Mouse (Mus musculus): Measurements from ENCODE around the gene Zfp322a.
"Not testable (repeated sequence)": the region's sequence is repeated elsewhere in the genome, so short reads cannot be mapped to it uniquely, and the experiment has no call there.

Zfp322a gene

GRCm38 (mm10) chr13:23368583-23369420 lies at the start of gene Zfp322a:
Gene Zfp322a, minus strand, starts transcription at chr13:23369208.
- DNase-seq: peak; percentile 97

- no peak for DNase-seq
Observed at GRCm38 (mm10) chr13:23412630-23413521, 43.9 kb upstream of the Zfp322a start.

- no peak for DNase-seq
Observed at GRCm38 (mm10) chr13:23412211-23412629, 43.2 kb upstream of the Zfp322a start.

DNA sequence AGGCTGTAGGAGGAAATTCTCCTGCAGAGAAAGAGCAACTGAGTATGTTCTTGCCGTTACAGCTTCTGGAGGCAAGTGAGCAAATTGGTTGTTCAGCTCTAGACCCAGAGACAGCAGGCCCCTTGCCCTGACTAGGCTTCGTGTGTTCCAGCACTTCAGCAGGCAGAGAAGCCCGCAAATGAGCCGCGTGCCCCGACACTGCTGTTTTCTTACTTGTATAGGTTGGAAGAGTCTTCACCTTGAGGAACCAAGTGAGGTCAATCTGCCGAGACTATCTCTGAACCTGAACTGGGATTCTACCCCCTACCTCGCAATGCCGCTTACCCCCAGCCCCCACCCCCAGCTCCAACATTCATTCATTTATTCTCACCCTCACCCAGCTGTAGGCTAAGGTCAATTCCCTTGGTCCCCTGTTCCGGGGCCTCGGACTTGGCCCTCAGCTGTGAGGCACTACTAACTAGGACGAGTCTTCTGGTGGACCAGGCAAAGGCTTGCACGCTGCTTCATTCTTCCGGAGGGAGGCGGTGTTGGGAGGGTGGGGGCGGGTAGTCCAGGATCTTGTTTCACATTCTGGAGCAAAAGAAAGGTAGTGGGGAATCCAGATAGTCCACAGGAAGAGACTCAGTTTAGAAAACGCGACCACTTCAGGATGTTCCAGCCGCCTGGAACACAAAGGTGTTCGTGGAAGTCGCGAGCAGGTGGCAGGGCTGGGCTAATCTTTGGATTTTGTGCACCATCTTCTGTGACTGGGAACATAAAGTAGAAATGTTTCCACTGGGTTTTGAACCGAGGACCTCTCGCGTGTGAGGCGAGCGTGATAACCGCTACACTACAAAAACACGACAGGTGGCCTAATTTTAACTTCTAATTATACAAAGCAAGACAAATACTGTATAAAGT lies 42.6 kb upstream of the Zfp322a start:
- DNase-seq: no peak

DNA sequence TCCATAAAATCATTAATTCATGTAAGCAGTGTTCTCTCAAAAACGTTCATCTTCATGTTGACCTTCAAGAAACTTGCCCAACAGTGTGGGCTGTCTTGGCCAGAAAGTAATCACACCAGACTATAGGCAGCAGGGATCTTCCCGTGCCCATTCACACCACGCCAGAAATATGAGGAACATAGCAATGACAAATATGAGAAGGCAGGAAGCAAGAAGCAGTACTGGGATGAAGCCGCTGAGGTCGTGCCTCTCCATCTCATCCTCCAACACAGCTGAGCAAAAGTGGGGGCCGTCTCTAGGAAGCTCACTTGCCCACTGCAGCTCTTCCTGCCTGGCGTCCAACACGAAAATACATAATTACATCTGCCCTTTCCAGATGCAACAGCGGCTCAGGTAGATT lies 41.6 kb upstream of the Zfp322a start:
- DNase-seq: no peak

DNA sequence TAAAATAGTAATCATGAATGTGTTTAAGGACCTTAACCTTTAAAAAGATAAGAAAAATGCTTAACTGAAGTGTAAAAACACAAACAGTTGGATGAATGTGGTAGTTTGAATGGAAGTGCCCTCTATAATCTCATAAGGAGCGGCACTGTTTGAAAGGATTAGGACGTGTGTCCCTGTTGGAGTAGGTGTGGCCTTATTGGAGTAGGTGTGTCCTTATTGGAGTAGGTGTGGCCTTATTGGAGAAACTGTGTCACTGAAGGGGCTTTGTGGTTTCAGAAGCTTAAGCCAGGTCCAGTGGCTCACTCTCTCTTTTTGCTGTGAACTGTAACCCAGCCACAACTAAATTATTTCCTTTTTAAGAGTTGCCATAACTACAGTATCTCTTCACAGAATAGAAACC lies 33.6 kb upstream of the Zfp322a start:
- no peak for DNase-seq

GRCm38 (mm10) chr13:23401683-23402527 lies 32.9 kb upstream of the Zfp322a start:
- DNase-seq: peak; percentile 92

- no peak for DNase-seq
Observed at GRCm38 (mm10) chr13:23400771-23401682, 32.0 kb upstream of the Zfp322a start.

DNA sequence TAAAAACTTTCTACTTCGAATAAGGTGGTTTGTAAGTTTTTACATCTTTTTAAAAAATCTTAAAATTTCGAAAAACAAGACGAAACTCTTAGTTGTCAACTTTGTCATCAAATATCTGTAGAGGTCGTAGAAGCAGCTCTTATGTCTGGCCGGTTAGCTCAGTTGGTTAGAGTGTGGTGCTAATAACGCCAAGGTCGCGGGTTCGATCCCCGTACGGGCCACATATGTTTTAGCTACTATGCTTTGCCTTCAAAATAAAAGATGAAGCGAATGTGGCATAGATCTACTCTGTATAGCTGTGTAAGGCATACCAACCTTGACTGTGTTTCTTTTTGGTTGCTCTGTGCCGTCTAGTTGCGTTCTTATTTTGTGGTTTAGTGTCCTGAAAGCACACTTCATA lies 27.9 kb upstream of the Zfp322a start:
- not testable (repeated sequence) for DNase-seq

DNA sequence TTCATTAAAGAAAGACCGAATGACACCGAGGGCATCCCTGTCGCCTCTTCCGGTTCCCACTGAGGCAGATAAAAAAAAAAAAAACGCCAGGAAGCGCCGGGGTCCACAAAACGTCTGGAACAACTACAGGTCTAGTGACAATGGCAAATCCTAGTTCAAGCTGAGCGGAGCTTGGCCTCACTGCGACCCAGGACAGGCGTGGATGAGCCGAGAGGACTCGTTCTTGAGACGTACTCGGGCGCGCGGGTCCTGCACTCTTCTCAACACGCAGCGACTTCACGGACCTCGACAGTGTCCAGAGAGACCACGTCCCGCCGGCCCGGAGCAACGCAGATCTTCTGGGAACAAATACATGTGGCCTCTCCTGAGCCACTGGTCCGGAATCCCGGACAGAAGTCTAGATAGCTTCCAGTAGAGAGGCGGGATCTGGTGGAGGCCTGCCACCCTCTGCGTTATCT lies 27.3 kb upstream of the Zfp322a start:
- DNase-seq: peak; percentile 23

GRCm38 (mm10) chr13:23395301-23396245 lies 26.6 kb upstream of the Zfp322a start:
- no peak for DNase-seq

DNA sequence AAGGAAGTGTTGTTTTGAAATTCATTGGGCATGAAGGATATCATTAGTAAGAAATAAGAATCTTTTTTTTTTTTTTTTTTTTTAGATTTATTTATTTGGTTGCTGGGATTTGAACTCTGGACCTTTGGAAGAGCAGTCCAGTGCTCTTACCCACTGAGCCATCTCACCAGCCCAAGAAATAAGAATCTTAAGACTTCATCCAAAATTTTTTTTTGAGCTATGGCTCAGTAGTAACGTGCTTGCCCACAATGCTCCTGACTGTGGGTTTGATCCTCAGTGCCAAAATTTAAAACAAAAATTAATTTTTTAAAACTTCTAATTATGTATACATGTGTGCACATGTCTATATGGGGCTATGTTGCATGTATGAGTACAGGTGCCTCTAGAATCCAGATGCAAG lies 18.5 kb upstream of the Zfp322a start:
- DNase-seq: no peak

- DNase-seq: no peak
Observed at GRCm38 (mm10) chr13:23383127-23383526, 14.1 kb upstream of the Zfp322a start.

- DNase-seq: no peak
Observed at GRCm38 (mm10) chr13:23372433-23372832, 3.4 kb upstream of the Zfp322a start.

DNA sequence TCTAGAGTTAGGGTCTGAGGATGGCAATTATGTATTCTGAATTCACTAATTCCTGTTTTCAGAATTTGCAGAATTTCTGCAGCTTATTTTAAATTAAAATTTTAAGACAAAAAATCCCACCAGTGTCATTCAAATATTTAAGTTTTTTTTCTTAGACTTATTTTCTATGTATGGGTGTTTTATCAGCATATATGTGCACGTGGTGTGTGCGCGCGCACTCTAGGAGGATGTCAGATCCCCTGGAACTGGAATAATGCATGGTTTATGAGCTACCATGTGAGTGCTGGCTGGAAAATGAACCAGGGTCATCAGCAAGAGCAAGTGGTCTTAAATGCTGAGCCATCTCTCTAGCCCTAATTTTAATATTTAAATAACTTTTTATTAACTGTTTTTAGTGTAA lies 1.1 kb upstream of the Zfp322a start:
- DNase-seq: no peak

DNA sequence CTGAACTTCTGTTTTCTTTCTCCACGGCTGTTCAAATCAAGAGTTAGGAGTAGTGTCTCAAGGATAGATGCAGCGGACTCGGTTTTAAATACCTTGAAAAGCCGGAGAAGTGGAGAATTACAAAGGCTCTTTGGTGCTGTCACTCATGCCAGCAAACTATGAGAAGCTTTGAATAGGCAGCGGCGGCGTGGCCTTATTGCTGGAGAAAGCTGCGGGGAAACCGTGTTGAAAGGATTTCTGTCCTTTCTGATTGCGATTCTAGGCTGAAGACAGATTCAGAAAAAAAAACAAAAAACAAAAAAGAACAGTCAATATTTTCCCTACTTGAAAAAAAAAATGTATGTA lies 385 bp upstream of the Zfp322a start:
- DNase-seq: no peak

GRCm38 (mm10) chr13:23361536-23361935 lies 7.5 kb downstream of the Zfp322a start:
- no peak for DNase-seq

GRCm38 (mm10) chr13:23354541-23354940 lies 14.5 kb downstream of the Zfp322a start:
- DNase-seq: not testable (repeated sequence)

DNA sequence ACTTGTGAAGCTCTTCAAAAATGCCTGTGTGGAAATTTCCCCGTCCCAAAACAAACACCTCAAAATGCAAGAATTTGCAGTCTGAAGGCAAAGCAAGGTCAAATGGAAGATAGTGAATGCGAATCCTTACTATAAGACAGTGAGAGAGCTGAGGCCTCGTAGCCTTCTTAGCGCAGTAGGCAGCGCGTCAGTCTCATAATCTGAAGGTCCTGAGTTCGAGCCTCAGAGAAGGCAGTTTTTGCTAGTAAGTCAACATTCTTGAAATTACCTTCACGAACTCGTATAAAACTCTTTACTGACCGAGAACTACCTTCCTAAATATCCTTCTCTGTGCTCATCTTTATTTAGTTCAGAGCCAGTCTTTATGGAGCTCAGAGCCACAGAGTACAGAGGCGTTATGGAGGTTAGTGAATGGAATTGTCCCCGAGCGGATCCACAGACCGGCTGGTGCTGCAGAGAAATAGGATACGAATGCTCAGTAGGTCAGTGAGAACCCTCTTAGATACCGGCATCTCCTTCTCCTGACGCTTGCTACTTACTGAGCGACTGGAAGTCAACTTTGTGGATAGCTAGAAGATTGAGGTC lies 51.6 kb downstream of the Zfp322a start:
- DNase-seq: no peak

Data from kidney, postnatal 10 days (tissue).